Mouse (Mus musculus) MEL (cell line): ENCODE measurements around the gene H60b.

Source experiments
- CHD2 ChIP-seq: IDR thresholded peaks from 2 replicates; pipeline ENCODE4 v1.6.1; 2011; ENCODE audit warnings: low read length, improper control_type of control experiment
- CTCF ChIP-seq, 3 experiments: IDR thresholded peaks in 2 of 3; conservative IDR thresholded peaks in 1 of 3; 2 replicates each; pipeline ENCODE4 v1.5.1; 2011 to 2012; ENCODE audit warnings: low read length in 3 of 3, low read depth in 2 of 3, mild to moderate bottlenecking in 2 of 3, improper control_type of control experiment in 1 of 3, inconsistent platforms in 1 of 3, mixed read lengths in 1 of 3, moderate library complexity in 1 of 3; ENCODE audit not compliant: control insufficient read depth in 1 of 3, insufficient read depth in 1 of 3, poor library complexity in 1 of 3, severe bottlenecking in 1 of 3
- GATA1 ChIP-seq: IDR thresholded peaks from 2 replicates; pipeline ENCODE4 v1.6.1; 2011; ENCODE audit warnings: low read depth, low read length, improper control_type of control experiment
- MEF2A ChIP-seq: IDR thresholded peaks from 2 replicates; pipeline ENCODE4 v1.6.1; 2014; ENCODE audit warnings: low read depth, mild to moderate bottlenecking, inconsistent platforms, low read length, improper control_type of control experiment; ENCODE audit not compliant: poor library complexity, insufficient replicate concordance, severe bottlenecking; ENCODE audit errors: extremely low read depth
- TBP ChIP-seq: IDR thresholded peaks from 2 replicates; pipeline ENCODE4 v1.8.0; 2011; ENCODE audit warnings: low read depth, low read length, improper control_type of control experiment
- UBTF ChIP-seq: IDR thresholded peaks from 2 replicates; pipeline ENCODE4 v1.6.1; 2012; ENCODE audit warnings: low read depth, mild to moderate bottlenecking, inconsistent platforms, low read length, improper control_type of control experiment, moderate library complexity, borderline replicate concordance; ENCODE audit not compliant: insufficient read depth
- USF1 ChIP-seq: IDR thresholded peaks from 2 replicates; pipeline ENCODE4 v1.6.1; 2014; ENCODE audit warnings: low read depth, mild to moderate bottlenecking, inconsistent platforms, low read length, improper control_type of control experiment, moderate library complexity

- TF ChIP-seq CHD2 (no peak), USF1 (no peak), MEF2A (no peak), CTCF (IDR thresholded peaks at IDR 0.05 in 2 of 3, conservative IDR thresholded peaks at IDR 0.05 in 1 of 3; ENCODE audit: control insufficient read depth in 1 of 3, insufficient read depth in 1 of 3, low read depth in 2 of 3, low read length in 3 of 3, poor library complexity in 1 of 3, severe bottlenecking in 1 of 3) (no peak), UBTF (no peak), GATA1 (no peak), TBP (no peak)
Measured at GRCm38 (mm10) chr10:22273684-22274305, 115.4 kb downstream of the H60b start.
